Mouse (Mus musculus) cerebellum, adult (tissue): ENCODE measurements around the gene Rps7.
A peak's percentile ranks its signal among the peaks of the same experiment; 100 is the strongest.

Experiments used
- ATAC-seq: cut with Nextera tagmentation; 2 replicates; pipeline ENCODE4 v1.9.2; 2017; ENCODE audit warnings: mild to moderate bottlenecking, moderate library complexity, mixed read lengths; ENCODE audit not compliant: insufficient number of reproducible peaks, low FRiP score, low TSS enrichment

Rps7 gene

DNA sequence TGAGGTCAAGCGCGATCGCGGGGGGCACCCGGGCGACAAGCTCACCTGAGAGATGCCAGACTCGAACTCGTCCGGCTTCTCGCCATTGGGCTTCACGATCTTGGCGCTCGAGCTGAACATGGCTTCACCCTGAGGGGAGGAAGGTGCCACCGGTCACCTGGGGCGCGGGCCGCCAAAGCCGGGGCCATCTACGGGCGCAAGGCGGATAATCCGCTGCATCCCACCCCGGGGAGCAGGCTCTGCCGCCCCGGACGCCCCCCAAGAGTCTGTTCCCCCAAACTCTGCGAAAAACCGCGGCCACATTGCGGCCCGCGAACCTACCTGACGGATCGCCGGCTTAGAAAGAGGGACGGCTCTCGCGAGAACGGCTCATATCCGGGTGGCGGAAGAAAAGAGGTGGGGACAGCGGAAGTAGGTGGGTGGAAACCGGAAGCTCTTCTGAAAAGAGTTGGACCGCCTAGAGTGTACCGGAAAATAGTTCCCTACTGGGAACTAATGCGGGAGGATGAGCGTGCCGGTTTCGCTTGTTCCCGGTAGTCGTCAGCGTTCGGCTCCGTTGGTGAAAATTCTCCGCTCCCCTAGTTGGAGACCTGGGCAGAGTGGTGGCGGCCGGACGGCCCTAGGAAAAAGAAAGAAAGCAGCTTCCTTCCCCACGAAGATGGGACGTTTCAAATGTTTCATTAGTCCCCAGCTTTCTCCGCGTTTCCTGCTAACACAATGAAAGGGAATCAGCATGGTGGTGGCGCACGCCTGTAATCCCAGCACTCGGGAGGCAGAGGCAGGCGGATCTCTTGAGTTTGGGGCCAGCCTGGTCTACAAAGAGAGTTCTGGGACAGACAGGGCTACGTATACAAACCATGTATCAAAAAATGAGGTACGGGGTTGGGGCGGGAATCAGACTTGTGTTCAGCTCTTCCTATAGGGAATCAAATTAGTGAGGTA, at the start of gene Rps7:
Gene Rps7, minus strand, starts transcription at position 419 of the 942 bp plus-strand sequence.
- peak; percentile 96 for ATAC-seq

DNA sequence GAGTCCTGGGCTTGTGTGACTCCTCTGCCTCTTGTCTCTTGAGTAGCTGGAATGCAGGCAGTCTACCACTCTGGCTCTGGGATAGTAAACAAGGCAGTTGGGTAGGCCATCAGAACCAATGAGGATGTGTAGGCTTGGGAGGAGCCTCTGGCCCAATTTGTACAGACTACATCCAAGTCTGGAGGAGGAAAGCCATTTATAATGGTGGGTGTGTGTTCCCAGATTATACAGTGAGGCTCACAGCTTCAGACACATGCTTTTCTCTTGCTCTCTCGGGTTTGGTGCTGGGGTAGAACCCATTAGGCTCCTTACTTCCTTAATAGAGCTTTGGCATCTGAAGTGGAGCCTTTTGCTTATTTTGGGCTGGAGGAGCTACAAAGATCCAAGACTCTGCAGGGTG, 48.9 kb upstream of the Rps7 start:
- no peak for ATAC-seq

GRCm38 (mm10) chr12:28675925-28676209, 40.1 kb upstream of the Rps7 start:
- peak; percentile 12; the same call in 1 of the 2 replicates for ATAC-seq

GRCm38 (mm10) chr12:28675121-28675924, 39.6 kb upstream of the Rps7 start, which contains the start of gene Adi1:
Adi1 (plus strand) TSS chr12:28675231.
- ATAC-seq = peak; percentile 88

DNA sequence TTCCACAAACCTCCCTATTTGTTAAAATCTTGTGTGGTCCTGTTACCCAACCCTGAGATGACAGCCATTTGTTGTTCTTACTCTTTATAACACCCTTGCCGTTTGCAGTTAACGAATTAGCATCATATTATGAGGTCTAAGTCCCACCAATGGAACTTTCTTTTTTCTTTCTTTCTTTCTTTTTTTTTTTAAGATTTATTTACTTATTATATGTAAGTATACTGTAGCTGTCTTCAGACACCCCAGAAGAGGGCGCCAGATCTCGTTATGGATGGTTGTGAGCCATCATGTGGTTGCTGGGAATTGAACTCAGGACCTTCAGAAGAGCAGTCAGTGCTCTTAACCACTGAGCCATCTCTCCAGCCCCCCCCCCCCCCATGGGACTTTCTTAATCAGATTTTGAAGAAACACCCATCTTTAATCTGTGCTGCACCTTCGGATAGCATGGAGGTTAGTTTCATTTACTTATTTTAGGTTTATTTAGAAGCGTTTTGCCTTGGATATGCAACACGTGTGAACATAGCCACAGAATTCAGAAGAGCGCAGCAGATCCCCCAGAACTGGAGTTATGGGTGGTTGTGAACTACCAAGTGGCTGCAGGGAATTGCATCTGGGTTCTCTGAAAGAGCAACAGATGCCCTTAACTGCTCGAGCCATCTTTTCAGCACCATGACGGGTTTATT, 38.4 kb upstream of the Rps7 start:
- no peak for ATAC-seq

DNA sequence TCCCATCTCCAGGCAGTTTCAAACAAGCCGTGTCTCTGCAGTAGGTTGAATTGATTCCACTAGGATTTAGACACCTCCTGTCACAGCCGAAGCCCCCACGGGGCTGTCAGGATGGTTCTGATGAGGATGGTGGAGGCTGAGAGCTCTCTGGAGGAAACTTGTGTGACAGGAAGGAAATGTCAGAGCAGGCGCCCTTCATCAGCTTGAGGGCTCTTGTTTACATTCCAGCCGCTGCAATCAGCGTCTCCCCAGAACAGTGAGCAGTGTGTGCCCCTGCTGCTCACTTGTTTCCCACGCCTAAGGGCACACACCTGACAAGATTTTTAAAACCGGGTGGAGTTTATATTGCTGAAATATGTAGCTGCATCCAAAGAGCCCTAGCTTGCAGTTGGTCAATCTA, 31.5 kb upstream of the Rps7 start:
- no peak for ATAC-seq

- ATAC-seq = no peak
Measured at GRCm38 (mm10) chr12:28666734-28667133, 31.0 kb upstream of the Rps7 start.

- no peak for ATAC-seq
Measured at GRCm38 (mm10) chr12:28662628-28663027, 26.9 kb upstream of the Rps7 start.

DNA sequence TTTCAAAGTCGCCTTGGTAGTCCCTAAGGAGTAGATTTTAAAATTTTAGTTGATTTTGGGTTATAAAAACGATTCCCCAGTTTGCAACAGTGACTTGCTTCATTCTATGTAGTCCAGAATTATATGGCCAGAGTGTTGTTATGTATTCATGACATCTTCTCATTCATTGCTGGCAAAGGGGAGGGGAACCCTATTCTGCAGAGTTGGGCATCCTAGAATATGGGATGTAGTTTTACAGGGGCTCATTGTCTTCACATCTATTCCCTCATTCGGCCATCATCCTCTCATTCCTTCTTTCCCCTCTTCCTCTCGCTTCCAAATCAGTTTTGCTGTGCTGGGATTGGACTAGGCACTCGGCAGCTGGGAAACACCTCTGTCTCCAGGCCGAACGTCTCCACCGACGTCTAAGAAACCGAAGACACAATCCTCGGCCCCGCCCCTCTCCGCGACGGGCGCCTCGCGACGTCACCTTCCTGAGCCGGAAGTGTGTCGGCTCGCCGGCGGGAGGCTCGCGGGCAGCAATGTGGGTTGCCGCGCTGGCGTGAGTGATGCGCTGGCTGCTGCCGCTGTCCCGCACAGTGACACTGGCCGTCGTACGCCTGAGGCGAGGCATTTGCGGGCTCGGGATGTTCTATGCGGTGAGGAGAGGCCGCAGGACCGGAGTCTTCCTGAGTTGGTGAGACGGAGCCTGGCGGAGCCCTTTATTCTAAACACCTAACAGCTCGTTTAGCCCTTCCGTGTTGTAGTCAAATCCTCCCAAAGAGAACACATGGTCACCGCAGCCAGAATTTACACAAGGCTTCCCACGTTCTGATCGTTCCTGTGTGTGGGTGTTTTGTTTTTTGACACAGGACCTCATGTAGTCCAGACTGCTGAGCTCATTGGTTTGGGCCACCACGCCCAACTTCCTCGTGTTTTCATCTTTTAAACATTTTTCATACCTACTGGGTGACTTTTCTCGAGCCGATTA, 13.7 kb upstream of the Rps7 start, which contains the start of gene Rnaseh1:
Gene Rnaseh1, plus strand, starts transcription at position 462 of the 970 bp plus-strand sequence.
- ATAC-seq = peak; percentile 94

DNA sequence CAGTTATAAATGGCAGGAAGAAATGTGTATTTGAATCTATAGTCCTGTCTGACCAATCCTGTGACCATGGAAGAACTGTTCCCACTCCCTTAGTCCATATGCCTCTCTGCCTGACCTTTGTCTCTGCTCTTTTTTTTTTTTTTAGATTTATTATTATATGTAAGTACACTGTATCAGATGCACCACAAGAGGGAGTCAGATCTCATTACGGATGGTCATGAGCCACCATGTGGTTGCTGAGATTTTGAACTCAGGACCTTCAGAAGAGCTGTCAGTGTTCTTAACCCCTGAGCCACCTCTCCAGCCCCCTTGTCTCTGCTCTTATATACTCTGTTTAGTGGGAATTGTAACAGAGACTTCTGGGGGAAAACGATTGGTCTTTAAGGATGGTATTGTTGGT, 3.0 kb upstream of the Rps7 start:
- ATAC-seq = no peak

DNA sequence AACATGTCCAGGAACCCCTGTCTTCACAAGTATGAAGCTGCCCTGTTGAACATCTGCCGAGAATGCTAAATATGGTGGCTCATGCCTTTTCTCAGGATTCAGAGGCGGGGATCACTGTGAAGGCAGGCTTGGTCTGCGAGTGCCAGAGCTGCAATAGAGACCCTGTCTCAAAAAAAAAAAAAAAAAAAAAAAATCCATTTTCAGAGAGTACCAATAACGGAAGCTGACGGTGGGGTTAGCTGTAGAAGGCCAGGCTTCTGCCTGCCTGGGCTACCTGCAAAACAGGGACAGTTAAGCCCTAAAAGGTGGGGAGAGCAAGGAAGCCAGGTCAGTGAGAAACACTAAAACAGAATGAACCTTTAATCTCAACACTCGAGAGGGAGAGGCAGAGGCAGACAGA, 790 bp upstream of the Rps7 start:
- ATAC-seq = no peak

DNA sequence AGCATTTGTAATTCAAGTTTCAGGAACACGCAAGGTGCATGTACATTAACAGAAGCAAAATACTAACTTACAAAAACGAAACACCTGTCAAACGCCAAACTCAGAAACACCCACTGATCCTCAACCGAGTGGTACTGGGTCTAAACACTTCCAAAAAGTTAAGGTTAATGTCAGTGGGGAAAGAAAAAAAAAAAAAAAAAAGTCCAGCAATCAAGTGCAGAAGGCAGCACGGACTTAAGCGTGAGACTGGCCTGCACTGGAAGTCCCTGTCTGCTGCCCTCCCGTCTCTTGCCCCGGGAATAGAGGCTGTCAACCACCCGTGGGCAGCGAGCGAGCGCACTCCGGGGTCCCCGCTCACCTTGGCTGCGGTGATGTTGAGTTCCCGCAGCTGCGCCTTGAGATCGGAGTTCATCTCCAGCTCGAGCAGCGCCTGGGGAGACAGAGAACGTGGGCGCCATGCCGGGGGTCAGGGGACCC, 657 bp downstream of the Rps7 start:
- no peak for ATAC-seq

GRCm38 (mm10) chr12:28628436-28628835, 7.3 kb downstream of the Rps7 start:
- ATAC-seq = no peak

- no peak for ATAC-seq
Measured at GRCm38 (mm10) chr12:28627092-28627491, 8.7 kb downstream of the Rps7 start.

DNA sequence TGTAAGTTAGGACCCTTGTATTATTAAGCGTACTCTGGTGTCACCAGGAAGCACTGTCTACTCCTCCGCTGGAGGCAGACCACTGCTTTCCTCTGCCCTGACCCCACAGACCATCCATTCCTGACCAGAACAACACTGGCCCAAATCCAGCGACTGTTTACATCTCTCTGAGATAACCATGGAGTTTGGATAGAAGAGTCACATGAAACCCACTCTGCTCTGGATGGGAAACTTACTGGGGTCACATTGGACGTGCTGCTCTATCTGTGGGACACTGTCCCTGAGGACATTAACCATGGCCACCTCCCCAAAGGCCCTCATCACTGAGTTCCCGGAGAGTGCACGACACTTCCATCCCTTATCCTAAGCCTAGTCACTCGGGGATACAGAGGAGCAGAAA, 10.3 kb downstream of the Rps7 start:
- no peak for ATAC-seq

DNA sequence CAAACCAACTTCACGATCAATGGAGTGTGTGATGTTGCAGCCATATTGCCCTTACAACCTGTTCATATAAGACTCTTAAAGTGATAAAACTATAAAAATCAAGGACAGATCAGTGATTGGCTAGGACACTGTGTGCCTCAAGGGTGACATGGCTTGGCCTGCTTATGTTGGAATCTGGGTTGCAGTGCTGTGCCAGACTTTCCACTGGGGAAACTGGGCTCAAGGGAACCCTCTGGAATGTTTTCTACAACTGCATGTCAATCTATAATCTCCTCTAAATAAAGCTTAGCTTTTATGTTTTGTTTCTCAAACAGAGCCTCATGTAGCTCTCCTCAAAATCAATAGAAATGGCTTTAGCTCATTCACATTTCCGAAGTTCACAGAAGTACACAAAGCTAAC, 11.5 kb downstream of the Rps7 start:
- ATAC-seq = no peak

DNA sequence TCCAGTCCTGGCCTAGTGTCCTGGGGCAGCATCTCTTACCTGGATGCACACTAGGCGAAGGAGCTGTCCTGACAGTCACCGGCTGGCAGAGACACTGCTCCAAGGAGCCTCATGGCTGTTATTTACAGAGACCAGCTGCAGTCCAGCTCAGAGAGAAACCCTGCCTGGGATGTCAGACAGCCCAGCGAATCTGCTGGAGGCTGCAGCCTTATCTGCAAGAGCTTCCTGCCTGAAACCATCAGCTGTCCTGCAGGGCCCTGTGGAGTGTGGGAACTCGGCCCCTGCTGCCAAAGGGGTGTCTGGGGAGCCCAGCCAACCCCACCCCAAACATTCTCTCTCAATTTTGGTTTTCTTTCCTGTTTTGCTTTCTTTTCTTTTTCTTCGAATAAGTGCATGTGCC, 12.6 kb downstream of the Rps7 start, which contains the start of gene Colec11:
Gene Colec11, minus strand, starts transcription at position 183 of the 400 bp plus-strand sequence.
- ATAC-seq = no peak

DNA sequence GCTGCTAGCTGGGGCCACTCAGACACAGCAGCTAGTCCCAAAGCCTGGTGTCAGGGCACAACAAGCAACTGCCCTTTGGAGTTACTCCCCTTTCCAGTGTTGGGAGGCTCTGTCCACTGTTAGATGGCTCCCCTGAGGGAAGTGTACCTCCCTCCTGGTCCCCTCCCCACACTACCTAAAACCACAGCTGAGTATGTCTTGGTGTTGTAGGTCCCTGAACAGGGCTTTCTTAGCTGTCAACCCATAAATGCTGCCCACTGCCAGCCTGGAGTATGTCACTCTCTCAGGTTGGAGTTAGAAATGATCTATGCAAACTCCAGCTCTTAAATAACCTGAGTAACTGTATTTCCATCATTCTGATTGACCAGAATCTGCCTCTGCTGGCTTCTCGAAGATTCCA, 13.1 kb downstream of the Rps7 start:
- no peak for ATAC-seq

DNA sequence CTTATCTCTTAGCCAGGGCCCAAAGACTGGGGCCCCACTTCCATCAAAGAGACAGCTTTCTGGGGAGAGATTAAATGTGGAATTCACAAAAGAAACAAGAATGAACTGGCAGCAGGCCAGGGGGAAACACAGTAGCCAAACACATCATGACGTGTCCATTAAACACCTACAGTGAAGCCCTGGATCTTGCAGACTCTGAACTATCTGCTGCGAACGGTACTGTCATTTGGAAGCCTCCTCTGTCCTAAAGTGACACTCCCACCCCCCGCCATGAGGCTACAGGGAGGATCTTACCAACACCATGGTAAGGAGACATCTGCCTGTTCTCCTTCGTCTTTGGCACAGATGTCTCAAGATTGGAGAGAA, 13.6 kb downstream of the Rps7 start:
- ATAC-seq = no peak
